Mouse (Mus musculus) heart, adult 2 months (tissue): ENCODE data around the gene Olfr412.

ENCODE experiments used
- CTCF ChIP-seq: fragments of 200-600 bp; IDR thresholded peaks from 2 replicates; pipeline ENCODE4 v1.8.1; 2022; ENCODE audit warnings: antibody characterized with exemption, mild to moderate bottlenecking, moderate library complexity
- POLR2A ChIP-seq: fragments of 200-500 bp; IDR thresholded peaks from 2 replicates; pipeline ENCODE4 v1.6.1; 2011; ENCODE audit warnings: mild to moderate bottlenecking, low read depth, low read length, control low read depth; ENCODE audit not compliant: insufficient read depth

DNA sequence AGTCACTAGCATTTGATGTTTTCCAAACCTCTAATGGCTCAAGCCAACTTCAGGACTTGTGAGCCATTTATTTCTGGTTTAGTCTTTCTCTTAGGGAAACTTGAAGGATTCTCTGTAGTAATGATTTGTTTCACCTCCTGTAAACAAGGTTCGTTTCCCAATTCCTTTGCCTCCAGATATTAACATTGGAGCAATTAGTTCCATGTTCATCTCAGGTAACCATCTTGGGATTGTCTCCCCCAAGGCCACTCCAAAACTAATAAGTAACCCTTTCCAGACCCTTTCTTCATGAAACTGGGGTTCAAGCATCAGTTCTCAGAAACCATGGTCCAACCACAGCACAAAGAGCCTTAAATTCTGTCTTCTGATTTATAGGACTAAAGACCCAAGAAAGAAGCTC lies at the start of gene Olfr412:
- TF ChIP-seq CTCF = no peak
- no peak for TF ChIP-seq POLR2A
